Mouse (Mus musculus) heart, adult 2 months (tissue): ENCODE measurements around the gene Ublcp1. TPM values are rescaled to one million over a fixed set of nuclear protein-coding genes. Genes with fewer than 3 reads are reported as not detected.

ENCODE experiments used
- DNase-seq, 2 experiments: peaks; one replicate each; pipeline ENCODE4 v3.0.0; 2021
- H3K27ac ChIP-seq: fragments of 200-600 bp; 2 replicates; pipeline ENCODE4 v1.8.1; 2022
- H3K27me3 ChIP-seq: fragments of 200-500 bp; 2 replicates; pipeline ENCODE4 v1.6.1; 2012; ENCODE audit warnings: mild to moderate bottlenecking, low read length, inconsistent platforms, mixed read lengths; ENCODE audit not compliant: control insufficient read depth, insufficient read depth
- H3K36me3 ChIP-seq: fragments of 200-500 bp; 2 replicates; pipeline ENCODE4 v1.6.1; 2012; ENCODE audit warnings: low read length, inconsistent platforms; ENCODE audit not compliant: control insufficient read depth, insufficient read depth
- H3K4me1 ChIP-seq: fragments of 200-500 bp; 2 replicates; pipeline ENCODE4 v1.6.1; 2011; ENCODE audit warnings: low read length; ENCODE audit not compliant: control insufficient read depth, insufficient read depth
- H3K4me3 ChIP-seq: fragments of 200-600 bp; 2 replicates; pipeline ENCODE4 v1.8.1; 2022
- H3K79me2 ChIP-seq: fragments of 200-500 bp; replicated peaks from 2 replicates; pipeline ENCODE4 v1.6.1; 2012; ENCODE audit warnings: mild to moderate bottlenecking, inconsistent platforms, low read length, moderate library complexity, mixed read lengths; ENCODE audit not compliant: control insufficient read depth, insufficient read depth
- H3K9ac ChIP-seq: fragments of 200-500 bp; 2 replicates; pipeline ENCODE4 v1.6.1; 2012; ENCODE audit warnings: low read depth, mild to moderate bottlenecking, control low read depth, inconsistent platforms, low read length, mixed read lengths
- CTCF ChIP-seq: fragments of 200-600 bp; IDR thresholded peaks from 2 replicates; pipeline ENCODE4 v1.8.1; 2022; ENCODE audit warnings: antibody characterized with exemption, mild to moderate bottlenecking, moderate library complexity
- EP300 ChIP-seq: fragments of 200-500 bp; IDR thresholded peaks from 2 replicates; pipeline ENCODE4 v1.6.1; 2011; ENCODE audit warnings: low read depth, low read length, control low read depth; ENCODE audit not compliant: insufficient read depth
- POLR2A ChIP-seq: fragments of 200-500 bp; IDR thresholded peaks from 2 replicates; pipeline ENCODE4 v1.6.1; 2011; ENCODE audit warnings: mild to moderate bottlenecking, low read depth, low read length, control low read depth; ENCODE audit not compliant: insufficient read depth
- WGBS: fragments of 180-500 bp; shearing (Covaris S2); methylation state at CpG from one replicate; pipeline ENCODE4 v1.1.7; 2018; 5-methylcytosine and 5-hydroxymethylcytosine counted together
- intact Hi-C: fragments of 180-260 bp; cut with DNase I; formaldehyde crosslinking; loops from one replicate; pipeline ENCODE4 v1.15.1; 2025
- long read RNA-seq: library from polyadenylated mRNA; stranded (forward); transcript quantifications from one replicate; pipeline ENCODE4 v2.0.0, GENCODE M21; 2021
- polyA plus RNA-seq: library from polyadenylated mRNA; depleted of rRNA; stranded (reverse); fragments of >200 nt; gene quantifications from 2 replicates; pipeline ENCODE4 v1.2.3, GENCODE M21; 2012; rRNA removed
- total RNA-seq, 2 experiments: library from RNA; stranded (reverse); gene quantifications; 2 replicates each; pipeline ENCODE4 v1.2.3; 2021

Gene Ublcp1
- total RNA-seq (10 to 100 TPM; 40.3 to 41.3 TPM), polyA plus RNA-seq (13.8 and 30.1 TPM in 2 replicates)
- long read RNA-seq, transcript Ublcp1-201 (11 exons, 2,088 nt): major isoform, 47 of 52 reads
- long read RNA-seq, partial matches to known transcripts: 2 of 52 reads
- long read RNA-seq, other reads (novel, unspliced or antisense): 3 of 52 reads

DNA sequence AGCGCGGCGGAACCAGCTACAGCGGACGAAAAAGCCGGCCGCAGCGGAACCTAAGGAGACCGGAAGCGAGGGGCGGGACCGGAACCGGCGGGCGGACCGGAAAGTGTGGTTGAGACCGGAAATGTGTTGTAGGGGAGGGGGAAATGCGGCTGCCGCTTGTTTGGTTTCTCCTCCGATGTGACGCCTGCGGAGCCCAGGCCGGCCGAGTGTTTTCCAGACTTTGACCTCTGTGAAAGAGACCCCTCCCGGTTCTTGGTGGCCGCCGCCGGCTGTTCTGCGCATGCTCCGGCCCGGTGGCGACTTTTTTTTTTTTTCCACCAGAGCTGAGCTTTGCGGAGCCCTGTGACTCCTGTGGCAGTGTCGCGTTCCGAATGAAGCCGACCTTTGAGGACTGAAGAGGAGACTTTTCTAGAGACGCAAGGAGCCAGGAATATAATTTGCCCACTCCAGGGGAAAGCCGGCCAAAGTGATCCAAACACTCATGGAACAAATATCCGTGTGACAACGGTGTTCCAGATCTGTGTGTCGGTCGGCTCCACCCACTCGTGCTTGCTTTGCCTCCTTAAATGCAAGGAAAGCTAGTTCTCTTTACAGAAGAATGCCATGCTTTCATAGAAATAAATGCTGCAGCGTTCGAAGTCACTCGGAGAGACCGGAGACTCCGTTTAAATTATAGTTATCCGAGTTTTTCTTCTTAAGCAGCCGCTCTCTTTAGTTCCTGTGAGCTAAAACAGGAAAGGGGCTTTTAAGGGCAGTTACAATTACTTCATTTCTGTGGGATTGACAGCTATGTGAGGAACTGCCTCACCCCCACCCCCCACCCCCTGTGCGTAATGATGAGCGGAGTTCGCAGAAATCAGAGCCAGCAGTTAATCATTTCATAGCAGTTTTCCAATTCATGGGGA lies at the start of gene Ublcp1:
TSS of gene Ublcp1 (minus strand) at position 67 of the 905 bp plus-strand sequence.
- WGBS: under 1% methylated on average over 54 of the region's 54 CpGs

DNA sequence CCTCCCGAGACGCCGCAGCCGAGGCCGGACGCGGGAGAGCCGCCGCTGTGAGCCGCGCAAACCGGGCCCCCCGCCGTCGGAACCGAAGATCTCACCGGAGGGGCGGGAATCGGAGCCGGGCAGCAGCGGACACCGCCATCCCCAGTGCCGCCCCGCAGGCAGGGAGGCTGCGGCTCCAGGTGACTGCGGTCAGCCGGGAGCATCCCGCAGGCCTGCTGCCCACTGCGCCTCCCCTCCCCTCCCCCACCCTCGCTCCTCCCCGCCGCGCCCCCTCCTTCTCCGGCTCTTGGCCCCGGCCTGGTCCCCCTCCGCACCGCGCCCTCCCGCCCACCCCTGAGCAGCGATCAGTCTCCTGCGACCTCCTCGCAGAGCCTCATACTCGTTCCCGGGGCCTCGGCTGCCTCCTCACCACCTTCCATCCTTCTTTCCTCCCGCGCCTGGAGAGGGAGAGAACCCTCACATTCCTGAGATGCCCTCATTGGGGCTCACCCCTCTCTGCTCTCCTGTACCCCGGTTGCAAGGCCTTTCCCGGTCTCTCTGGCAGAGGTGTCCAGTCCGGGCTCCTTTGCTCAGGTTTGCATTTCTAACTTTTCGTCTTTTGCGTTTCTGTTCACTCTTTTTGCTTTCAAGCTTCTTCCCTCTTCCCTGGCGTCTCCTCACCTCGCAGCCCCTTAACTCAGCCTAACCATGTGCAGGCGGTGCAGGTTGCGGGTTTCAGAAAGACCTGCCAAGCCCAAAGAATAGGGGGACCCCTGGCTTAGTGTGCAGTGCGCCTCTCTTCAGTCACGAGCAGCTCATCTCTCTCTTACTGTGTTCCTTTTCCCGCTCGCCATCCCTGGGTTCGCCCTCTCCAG lies 49.0 kb upstream of the Ublcp1 start:
- Histone ChIP-seq H3K79me2 (no peaks in the 10 kb centered on the region), H3K36me3 (peaks cover 2% of the 10 kb centered on the region; the same call in 1 of the 2 replicates), H3K4me1 (no peaks in the 10 kb centered on the region), H3K27me3 (no peaks in the 10 kb centered on the region), H3K4me3 (peak overlapping the region; percentile 99), H3K27ac (peak overlapping the region; percentile 88), H3K9ac (peak overlapping the region; percentile 96)
- intact Hi-C loops: loop anchor here (1.0 kb wide), 1 partner anchor 49 kb away; the partner anchor contains the start of gene Ublcp1
- DNase-seq: peak in 1 of 2 experiments; percentile 67
- TF ChIP-seq POLR2A (no peak), EP300 (no peak), CTCF (no peak)
- WGBS: under 1% methylated on average over 51 of the region's 61 CpGs

More for the DNA sequence above, at the start of gene Ublcp1:
- H3K36me3 ChIP-seq: peaks cover 5% of the 10 kb centered on the region; the same call in 1 of the 2 replicates
- no peaks in the 10 kb centered on the region for H3K79me2 ChIP-seq
- H3K4me1 ChIP-seq: peaks cover 4% of the 10 kb centered on the region
- TF ChIP-seq EP300 (0 out of 2 replicates have a peak, but pooled peaks have one; percentile 65), POLR2A (peak; percentile 82), CTCF (no peak)
- no peaks in the 10 kb centered on the region for H3K27me3 ChIP-seq
- peak within 1 kb of the TSS; percentile 97 for H3K9ac ChIP-seq
- peak within 1 kb of the TSS; percentile 97 for H3K4me3 ChIP-seq
- H3K27ac ChIP-seq: peak within 1 kb of the TSS; percentile 85
- intact Hi-C loops: loop anchor here (1.0 kb wide), 1 partner anchor 49 kb away; no protein-coding TSS in a partner anchor
- peak; percentile 95 to 96 for DNase-seq

DNA sequence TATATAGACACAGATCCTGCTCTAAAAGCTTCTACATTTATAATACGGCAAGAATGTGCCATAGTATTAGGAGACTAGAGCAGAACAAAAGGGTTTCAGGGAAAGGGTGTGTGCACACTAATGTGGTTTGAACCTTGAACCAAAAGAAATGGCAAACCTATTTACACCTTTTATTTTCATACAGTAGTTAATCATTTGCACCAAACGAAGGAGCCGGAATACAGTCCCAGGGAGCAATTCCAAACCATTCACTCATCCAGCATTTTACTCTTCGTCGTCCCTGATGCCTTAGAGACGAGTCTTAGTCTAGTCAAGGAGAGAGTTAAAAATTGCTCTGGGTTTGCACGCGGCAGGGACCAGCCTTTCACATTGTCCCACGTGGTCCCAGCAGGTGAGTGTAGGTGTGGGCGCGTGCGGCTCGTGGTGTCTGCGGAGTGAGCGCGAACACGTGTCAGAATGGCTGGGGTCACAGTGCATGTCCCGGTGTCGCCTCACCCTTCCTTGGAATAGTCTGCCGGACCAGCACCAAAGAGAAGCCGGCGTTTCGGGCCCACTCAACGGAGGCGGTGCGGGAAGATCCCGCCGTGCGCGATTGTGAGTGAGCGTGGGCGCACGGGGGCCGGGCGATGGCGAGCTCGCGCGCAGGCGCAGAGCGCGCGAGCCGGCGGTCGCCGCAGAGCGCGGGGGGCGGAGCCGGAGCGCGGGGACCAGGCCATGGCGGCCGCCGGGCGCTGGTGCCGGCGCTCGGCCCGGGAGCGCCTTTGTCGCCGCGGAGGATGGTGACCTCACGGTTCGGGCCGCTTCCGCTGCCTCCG lies 48.2 kb upstream of the Ublcp1 start, which contains the start of gene Rnf145:
TSS of gene Rnf145 (plus strand) at position 684 of the 815 bp plus-strand sequence.
- Histone ChIP-seq H3K79me2 (no peaks in the 10 kb centered on the region), H3K36me3 (peaks cover 2% of the 10 kb centered on the region; the same call in 1 of the 2 replicates), H3K27ac (peak within 1 kb of the TSS; percentile 88), H3K9ac (peak within 1 kb of the TSS; percentile 96), H3K4me3 (peak within 1 kb of the TSS; percentile 99), H3K4me1 (no peaks in the 10 kb centered on the region), H3K27me3 (no peaks in the 10 kb centered on the region)
- whole genome bisulfite sequencing: 4% methylated on average over 70 of the region's 70 CpGs
- peak; percentile 89 to 90 for DNase-seq
- intact Hi-C loops: loop anchor here (1.0 kb wide), 1 partner anchor 48 kb away; the partner anchor contains the start of gene Ublcp1
- no peak for TF ChIP-seq EP300
- no peak for TF ChIP-seq POLR2A
- no peak for TF ChIP-seq CTCF

DNA sequence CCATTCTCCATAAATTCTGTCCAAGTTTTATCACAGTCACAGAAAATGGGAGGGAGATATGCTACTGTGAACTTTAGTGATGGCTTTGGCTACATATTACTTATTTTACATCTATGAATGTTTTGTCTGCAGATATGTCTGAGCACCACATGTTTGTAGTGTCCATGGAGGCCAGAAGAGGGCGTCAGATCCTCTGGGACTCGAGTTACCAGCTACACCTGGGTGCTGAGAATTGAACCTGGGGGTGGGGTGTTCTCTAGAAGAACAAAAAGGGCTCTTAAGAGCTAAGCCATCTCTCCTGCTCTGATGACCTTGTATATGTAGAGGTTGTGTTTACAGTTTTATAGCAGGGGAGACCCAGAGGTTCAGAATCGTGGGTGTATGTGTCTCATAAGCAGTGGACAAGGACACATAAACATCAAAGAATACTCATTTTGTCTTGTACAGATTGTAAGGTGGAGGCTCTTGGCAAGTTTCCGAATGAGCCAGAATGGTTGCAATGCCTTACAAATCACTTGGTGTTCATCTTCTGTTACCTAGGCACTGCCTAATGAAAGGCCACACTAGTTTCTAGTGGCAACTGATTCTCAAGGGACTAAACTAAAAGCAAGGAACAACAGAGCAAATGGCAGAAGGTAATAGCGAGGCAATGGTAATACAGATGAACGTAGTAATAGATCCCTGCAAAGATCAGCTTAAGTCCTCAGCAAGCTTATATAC lies 47.4 kb upstream of the Ublcp1 start:
- WGBS: 61% methylated on average over 6 of the region's 6 CpGs
- H3K27ac ChIP-seq: no peak overlapping the region
- H3K4me1 ChIP-seq: no peaks in the 10 kb centered on the region
- DNase-seq: no peak
- no peak overlapping the region for H3K9ac ChIP-seq
- H3K27me3 ChIP-seq: no peaks in the 10 kb centered on the region
- intact Hi-C loops: no loop called here
- no peak for TF ChIP-seq POLR2A
- no peak for TF ChIP-seq CTCF
- no peak for TF ChIP-seq EP300
- no peaks in the 10 kb centered on the region for H3K79me2 ChIP-seq
- peaks cover 2% of the 10 kb centered on the region; the same call in 1 of the 2 replicates for H3K36me3 ChIP-seq
- no peak overlapping the region for H3K4me3 ChIP-seq
